Mouse (Mus musculus) kidney, embryonic 15.5 days (tissue): ENCODE data around the gene Eif1ax. TPM values are rescaled to one million over a fixed set of nuclear protein-coding genes. Genes with fewer than 3 reads are reported as not detected.
"Not testable (repeated sequence)": the region's sequence is repeated elsewhere in the genome, so short reads cannot be mapped to it uniquely, and the experiment has no call there.

ENCODE experiments used
- ATAC-seq: fragments of 200-750 bp; cut with Nextera tagmentation; replicated peaks from 2 replicates; pipeline ENCODE4 v1.8.0; 2017; ENCODE audit warnings: moderate TSS enrichment; ENCODE audit not compliant: low FRiP score
- H3K27ac ChIP-seq: fragments of 300-500 bp; sonication (generic); 2 replicates; pipeline ENCODE4 v1.5.1; 2015; ENCODE audit warnings: mild to moderate bottlenecking, inconsistent platforms
- H3K27me3 ChIP-seq: fragments of 300-500 bp; sonication (generic); 2 replicates; pipeline ENCODE4 v1.6.1; 2015; ENCODE audit warnings: inconsistent platforms
- H3K36me3 ChIP-seq: fragments of 300-500 bp; sonication (generic); 2 replicates; pipeline ENCODE4 v1.6.1; 2015; ENCODE audit warnings: inconsistent platforms
- H3K4me1 ChIP-seq: fragments of 300-500 bp; sonication (generic); 2 replicates; pipeline ENCODE4 v1.6.1; 2015; ENCODE audit warnings: inconsistent platforms
- H3K4me2 ChIP-seq: fragments of 300-500 bp; sonication (generic); 2 replicates; pipeline ENCODE4 v1.6.1; 2015; ENCODE audit warnings: moderate library complexity, mild to moderate bottlenecking, inconsistent platforms
- H3K4me3 ChIP-seq: fragments of 300-500 bp; sonication (generic); replicated peaks from 2 replicates; pipeline ENCODE4 v1.5.1; 2015; ENCODE audit warnings: mild to moderate bottlenecking, inconsistent platforms
- H3K9ac ChIP-seq: fragments of 300-500 bp; sonication (generic); 2 replicates; pipeline ENCODE4 v1.6.1; 2015; ENCODE audit warnings: mild to moderate bottlenecking, inconsistent platforms
- H3K9me3 ChIP-seq: fragments of 300-500 bp; sonication (generic); replicated peaks from 2 replicates; pipeline ENCODE4 v1.6.1; 2016; ENCODE audit warnings: inconsistent platforms
- WGBS: fragments of 180-500 bp; shearing (Covaris S2); methylation state at CpG from one replicate; pipeline ENCODE4 v1.1.7; 2015; ENCODE audit warnings: mixed read lengths; 5-methylcytosine and 5-hydroxymethylcytosine counted together
- polyA plus RNA-seq: library from polyadenylated mRNA; unstranded; fragments of >200 nt; fragmentation: Nextera tagmentation; extraction: Ambion mirVana; gene quantifications from 2 replicates; pipeline ENCODE4 v1.2.1, GENCODE M21; 2015

Eif1ax gene
- polyA plus RNA-seq: 132 and 146 TPM in 2 replicates

DNA sequence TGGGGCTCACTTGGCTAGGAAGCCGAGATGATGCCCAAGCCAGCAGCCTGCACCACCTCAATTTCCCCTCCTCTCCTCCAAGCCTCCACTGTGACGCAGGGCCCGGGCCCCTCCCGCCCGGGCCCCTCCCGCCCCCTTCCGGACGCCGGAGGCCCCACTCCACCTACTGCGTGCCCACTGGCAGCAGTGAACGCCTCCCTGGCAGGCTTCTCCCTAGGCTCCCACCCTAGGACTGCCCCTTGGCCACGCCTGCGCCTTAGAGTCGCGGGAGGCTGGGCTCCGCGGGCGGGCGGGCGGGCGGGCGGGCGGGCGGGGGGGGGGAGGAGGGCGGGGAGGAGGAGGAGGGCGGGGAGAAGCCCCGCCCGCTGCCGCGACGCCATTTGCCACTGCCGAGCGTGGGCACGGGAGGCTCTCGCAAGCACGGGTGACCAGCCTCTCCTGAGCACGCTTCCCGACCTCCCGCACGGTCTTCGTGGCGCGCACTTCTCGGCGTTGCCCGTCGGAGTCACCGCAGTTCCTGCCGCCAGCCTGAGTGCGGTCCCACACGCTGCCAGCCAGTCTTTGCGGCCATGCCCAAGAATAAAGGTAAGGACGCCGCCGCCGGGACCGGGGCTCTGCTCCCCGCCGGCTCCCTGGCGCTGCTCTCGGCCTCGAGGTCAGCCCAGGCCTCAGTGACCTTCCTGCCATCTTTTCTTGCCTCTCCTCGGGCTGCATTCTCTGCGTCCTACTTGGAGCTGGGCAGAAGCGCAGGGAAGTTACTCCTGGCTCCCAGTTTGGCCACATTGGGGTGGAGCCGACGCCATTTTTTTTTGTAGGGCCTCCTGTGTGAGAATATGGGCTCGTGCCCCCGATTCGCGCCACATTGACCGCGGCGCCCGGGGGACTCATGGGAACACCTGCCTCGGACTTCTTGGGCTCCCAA, at the start of gene Eif1ax:
Eif1ax (plus strand) TSS at position 348 of the 922 bp plus-strand sequence.
- H3K4me1 ChIP-seq: no peaks in the 10 kb centered on the region
- ATAC-seq: peak; percentile 99
- 28% methylated on average over 56 of the region's 76 CpGs for WGBS
- peak within 1 kb of the TSS; percentile 86 for H3K27ac ChIP-seq
- peak within 1 kb of the TSS; percentile 69 for H3K9ac ChIP-seq
- H3K27me3 ChIP-seq: peaks cover 5% of the 10 kb centered on the region; the same call in 1 of the 2 replicates
- peak within 1 kb of the TSS; percentile 69 for H3K4me3 ChIP-seq
- H3K4me2 ChIP-seq: peak within 1 kb of the TSS; percentile 54
- H3K36me3 ChIP-seq: no peaks in the 10 kb centered on the region
- no peaks in the 10 kb centered on the region for H3K9me3 ChIP-seq

DNA sequence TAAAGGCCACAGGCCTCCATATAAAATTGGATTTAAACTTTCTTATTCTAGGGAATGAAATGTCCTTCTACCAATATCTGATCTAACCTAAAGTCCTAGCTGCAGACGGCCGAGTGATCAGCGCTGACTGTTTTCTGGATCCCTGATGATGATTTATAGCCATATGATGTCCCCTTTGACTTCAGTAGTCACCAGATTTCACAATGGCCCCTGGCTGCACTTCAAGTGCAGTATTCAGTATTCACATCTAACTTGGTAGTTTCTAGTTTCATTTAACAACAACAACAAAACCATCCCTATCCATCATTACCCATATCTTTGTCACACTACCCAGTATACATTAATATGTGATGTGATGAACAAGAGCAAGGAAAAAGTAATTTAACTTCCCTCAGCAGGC, 7.5 kb upstream of the Eif1ax start:
- Histone ChIP-seq H3K36me3 (peaks cover 10% of the 10 kb centered on the region; the same call in 1 of the 2 replicates), H3K4me2 (no peak overlapping the region), H3K9me3 (no peaks in the 10 kb centered on the region), H3K9ac (no peak overlapping the region), H3K4me3 (no peak overlapping the region), H3K4me1 (no peaks in the 10 kb centered on the region), H3K27me3 (0 out of 2 replicates have a peak, but pooled peaks cover 3% of the 10 kb centered on the region), H3K27ac (no peak overlapping the region)
- no peak for ATAC-seq
- whole genome bisulfite sequencing: 79% methylated on average over 3 of the region's 3 CpGs

DNA sequence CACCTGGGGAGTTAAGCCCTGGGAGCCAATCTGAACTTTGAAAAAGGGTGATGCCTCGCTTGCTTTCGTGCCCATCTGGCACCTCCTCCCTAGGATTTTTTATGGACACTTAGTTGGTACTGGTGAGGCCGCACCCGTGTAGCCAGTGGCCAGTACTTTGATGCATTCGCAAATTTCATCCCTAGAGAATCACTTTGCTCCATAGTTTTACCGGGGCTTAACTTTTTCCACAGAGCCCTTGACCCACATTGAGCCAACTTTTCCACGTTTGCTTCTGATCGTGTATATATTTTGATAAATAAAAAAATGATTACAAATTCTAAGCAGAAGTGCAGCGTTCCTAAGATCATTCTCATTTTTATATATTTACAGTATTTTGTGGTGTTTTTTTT, 771 bp downstream of the Eif1ax start:
- H3K9me3 ChIP-seq: no peaks in the 10 kb centered on the region
- H3K27me3 ChIP-seq: peaks cover 5% of the 10 kb centered on the region; the same call in 1 of the 2 replicates
- H3K4me1 ChIP-seq: no peaks in the 10 kb centered on the region
- 28% methylated on average over 9 of the region's 9 CpGs for WGBS
- ATAC-seq: peak; percentile 9; the same call in 1 of the 2 replicates
- H3K27ac ChIP-seq: peak overlapping the region; percentile 86
- peak overlapping the region; percentile 54 for H3K4me2 ChIP-seq
- peak overlapping the region; percentile 69 for H3K9ac ChIP-seq
- H3K36me3 ChIP-seq: peaks cover 5% of the 10 kb centered on the region
- peak overlapping the region; percentile 69 for H3K4me3 ChIP-seq

DNA sequence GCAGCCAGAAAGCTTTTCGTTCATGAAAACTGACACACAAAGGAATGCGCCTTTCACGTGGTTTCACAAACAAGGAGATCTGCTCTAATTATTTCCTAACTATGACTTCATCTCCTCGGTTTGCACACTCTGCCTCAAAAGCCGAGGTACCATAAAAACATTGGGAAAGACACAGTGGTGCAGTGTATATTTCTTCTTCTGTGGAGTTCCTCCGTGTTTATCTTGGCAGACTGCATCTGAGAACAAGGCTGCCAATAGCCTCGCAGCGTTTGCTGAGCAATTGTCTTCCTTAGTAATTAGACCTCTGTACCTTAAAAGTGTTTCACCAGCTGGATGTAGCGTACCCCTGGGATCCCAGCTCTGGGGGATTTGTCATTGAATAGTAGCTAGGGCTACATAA, 15.1 kb downstream of the Eif1ax start:
- 69% methylated on average over 9 of the region's 9 CpGs for WGBS
- ATAC-seq: no peak
- H3K4me2 ChIP-seq: no peak overlapping the region
- H3K4me1 ChIP-seq: no peaks in the 10 kb centered on the region
- peaks cover 36% of the 10 kb centered on the region for H3K36me3 ChIP-seq
- H3K27ac ChIP-seq: no peak overlapping the region
- no peak overlapping the region for H3K9ac ChIP-seq
- 0 out of 2 replicates have a peak, but pooled peaks cover 3% of the 10 kb centered on the region for H3K27me3 ChIP-seq
- H3K4me3 ChIP-seq: no peak overlapping the region
- H3K9me3 ChIP-seq: no peaks in the 10 kb centered on the region

DNA sequence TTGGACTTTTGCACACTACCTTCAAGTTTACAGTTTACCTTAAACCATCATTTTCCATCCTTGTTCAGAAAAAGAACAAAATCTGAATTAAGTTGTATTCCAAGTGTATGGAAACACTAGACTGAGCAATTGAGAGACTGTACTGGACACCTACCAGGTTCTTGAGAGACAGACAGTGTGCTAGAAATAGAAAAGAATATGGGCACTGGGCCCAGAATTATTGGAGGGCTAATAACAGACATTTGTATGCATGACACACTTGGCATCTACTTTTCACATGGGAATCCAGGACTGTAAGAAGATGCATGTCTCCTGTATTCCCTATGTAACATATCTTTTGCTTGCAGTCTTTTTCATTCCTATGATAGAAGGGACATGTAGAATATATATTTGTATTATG, 17.0 kb downstream of the Eif1ax start:
- no peak overlapping the region for H3K27ac ChIP-seq
- no peak overlapping the region for H3K4me3 ChIP-seq
- H3K9ac ChIP-seq: no peak overlapping the region
- H3K9me3 ChIP-seq: no peaks in the 10 kb centered on the region
- no peak overlapping the region for H3K4me2 ChIP-seq
- 0 out of 2 replicates have a peak, but pooled peaks cover 3% of the 10 kb centered on the region for H3K27me3 ChIP-seq
- peaks cover 27% of the 10 kb centered on the region for H3K36me3 ChIP-seq
- no peak for ATAC-seq
- H3K4me1 ChIP-seq: no peaks in the 10 kb centered on the region

DNA sequence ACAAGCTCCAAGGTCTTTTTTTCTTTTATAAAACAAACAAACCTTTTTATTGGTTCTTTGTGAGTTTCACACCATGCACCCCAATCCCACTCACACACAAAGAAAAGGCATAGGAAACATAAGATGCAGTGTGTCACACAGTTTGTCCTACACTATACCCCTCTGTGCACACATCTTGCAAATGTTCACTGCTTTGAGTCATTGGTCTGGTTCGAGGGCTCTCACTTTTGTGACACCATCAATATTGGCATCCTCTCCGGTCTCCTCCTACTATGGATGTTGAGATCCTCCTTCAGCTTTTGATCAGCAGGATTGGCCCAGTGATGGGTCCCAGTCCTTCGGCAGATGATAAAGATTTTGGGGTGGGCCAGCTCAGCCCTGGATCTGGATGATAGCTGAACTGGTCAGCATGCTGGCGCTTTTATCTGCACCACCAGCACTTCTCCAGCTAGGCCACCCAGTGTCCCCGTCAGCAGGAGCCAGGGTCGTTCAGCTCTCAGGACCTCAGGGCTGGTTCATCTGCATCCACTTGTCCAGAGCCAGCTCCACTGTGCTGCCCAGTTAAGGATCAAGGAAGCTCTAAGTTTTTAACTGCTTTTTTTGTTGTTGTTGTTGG, 18.5 kb downstream of the Eif1ax start:
- Histone ChIP-seq H3K4me2 (no peak overlapping the region), H3K9me3 (no peaks in the 10 kb centered on the region), H3K9ac (no peak overlapping the region), H3K27me3 (0 out of 2 replicates have a peak, but pooled peaks cover 3% of the 10 kb centered on the region), H3K4me3 (no peak overlapping the region), H3K27ac (no peak overlapping the region), H3K36me3 (peaks cover 15% of the 10 kb centered on the region; the same call in 1 of the 2 replicates), H3K4me1 (no peaks in the 10 kb centered on the region)
- WGBS: 78% methylated on average over 6 of the region's 6 CpGs
- ATAC-seq: no peak

GRCm38 (mm10) chrX:159391239-159391638, 19.3 kb downstream of the Eif1ax start:
- H3K9ac ChIP-seq: no peak overlapping the region
- no peak overlapping the region for H3K4me3 ChIP-seq
- no peak for ATAC-seq
- peaks cover 8% of the 10 kb centered on the region; the same call in 1 of the 2 replicates for H3K36me3 ChIP-seq
- H3K4me2 ChIP-seq: no peak overlapping the region
- no peak overlapping the region for H3K27ac ChIP-seq
- 0 out of 2 replicates have a peak, but pooled peaks cover 3% of the 10 kb centered on the region for H3K27me3 ChIP-seq
- WGBS: 75% methylated on average over 3 of the region's 3 CpGs
- H3K4me1 ChIP-seq: no peaks in the 10 kb centered on the region
- no peaks in the 10 kb centered on the region for H3K9me3 ChIP-seq

- no peak overlapping the region for H3K4me3 ChIP-seq
- ATAC-seq: no peak
- H3K27ac ChIP-seq: no peak overlapping the region
- no peak overlapping the region for H3K4me2 ChIP-seq
- H3K4me1 ChIP-seq: no peaks in the 10 kb centered on the region
- H3K27me3 ChIP-seq: peaks cover 13% of the 10 kb centered on the region
- WGBS: 25% methylated on average over 4 of the region's 4 CpGs
- H3K9ac ChIP-seq: no peak overlapping the region
- H3K36me3 ChIP-seq: no peaks in the 10 kb centered on the region
- H3K9me3 ChIP-seq: no peaks in the 10 kb centered on the region
Observed at GRCm38 (mm10) chrX:159409253-159409652, 37.3 kb downstream of the Eif1ax start.

- peak; percentile 92 for ATAC-seq
- H3K4me1 ChIP-seq: peaks cover 5% of the 10 kb centered on the region; the same call in 1 of the 2 replicates
- WGBS: 24% methylated on average over 60 of the region's 83 CpGs
- no peaks in the 10 kb centered on the region for H3K36me3 ChIP-seq
- H3K4me3 ChIP-seq: peak within 1 kb of the TSS; percentile 56
- H3K4me2 ChIP-seq: peak within 1 kb of the TSS; percentile 92
- no peaks in the 10 kb centered on the region for H3K9me3 ChIP-seq
- H3K9ac ChIP-seq: peak within 1 kb of the TSS; percentile 14; the same call in 1 of the 2 replicates
- no peak within 1 kb of the TSS for H3K27ac ChIP-seq
- peaks cover 45% of the 10 kb centered on the region for H3K27me3 ChIP-seq
Observed at GRCm38 (mm10) chrX:159414130-159414828, 42.3 kb downstream of the Eif1ax start, which contains the start of gene Map7d2. TSS of gene Map7d2 (plus strand) at chrX:159414572.

DNA sequence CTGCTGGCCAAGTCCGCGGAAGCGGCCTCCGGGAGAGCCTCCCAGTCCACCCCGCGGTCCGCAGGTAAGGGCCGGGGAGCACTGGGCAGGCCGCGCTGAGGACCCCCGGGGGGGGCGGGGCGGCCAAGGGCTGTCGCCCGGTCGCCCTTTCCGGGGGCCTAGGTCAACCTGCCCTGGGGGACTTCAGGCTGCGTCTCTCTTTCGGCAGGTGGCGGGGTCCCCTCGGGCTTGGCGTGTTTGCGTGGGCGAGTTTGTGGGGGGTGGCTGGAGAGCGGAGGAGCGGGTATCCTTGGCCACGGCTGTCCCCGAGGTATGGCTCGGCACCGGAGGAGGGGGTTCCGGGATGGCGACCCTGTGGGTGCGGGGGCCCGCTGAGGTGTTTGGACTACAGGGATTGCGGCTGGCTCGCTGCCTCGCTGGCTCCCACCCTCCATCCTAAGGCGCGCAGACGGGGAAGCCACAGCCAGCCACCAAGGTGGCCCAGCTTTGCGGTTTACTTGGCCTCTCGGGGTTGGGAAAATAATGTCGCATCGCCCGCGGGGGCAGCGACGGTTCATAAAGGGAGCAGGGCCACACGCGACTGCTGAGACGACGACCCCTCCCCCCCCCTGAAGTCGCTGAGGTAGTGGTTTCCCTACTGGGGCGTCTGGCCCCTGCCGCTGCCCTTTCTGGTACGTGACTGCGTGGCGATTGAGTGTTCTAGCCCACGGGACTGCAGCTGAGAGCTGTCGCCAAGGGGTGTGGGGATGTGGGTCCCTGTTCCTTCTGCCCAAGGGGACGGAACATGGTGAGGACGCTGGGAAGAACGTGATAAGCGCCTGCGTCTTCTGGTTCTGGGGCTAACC, 43.1 kb downstream of the Eif1ax start:
- peak overlapping the region; percentile 14; the same call in 1 of the 2 replicates for H3K9ac ChIP-seq
- peak; percentile 70 for ATAC-seq
- WGBS: 22% methylated on average over 57 of the region's 65 CpGs

GRCm38 (mm10) chrX:159430507-159430906, 58.5 kb downstream of the Eif1ax start:
- WGBS: 89% methylated on average over 3 of the region's 3 CpGs
- H3K27ac ChIP-seq: not testable (repeated sequence)

More for the DNA sequence above, 43.1 kb downstream of the Eif1ax start:
- H3K36me3 ChIP-seq: no peaks in the 10 kb centered on the region
- H3K27me3 ChIP-seq: peaks cover 46% of the 10 kb centered on the region
- peak overlapping the region; percentile 56 for H3K4me3 ChIP-seq
- peaks cover 5% of the 10 kb centered on the region; the same call in 1 of the 2 replicates for H3K4me1 ChIP-seq
- peak overlapping the region; percentile 92 for H3K4me2 ChIP-seq
- H3K27ac ChIP-seq: no peak overlapping the region
- H3K9me3 ChIP-seq: no peaks in the 10 kb centered on the region

More at GRCm38 (mm10) chrX:159430507-159430906, 58.5 kb downstream of the Eif1ax start:
- not testable (repeated sequence) for H3K4me1 ChIP-seq, H3K9ac ChIP-seq, H3K4me2 ChIP-seq, H3K9me3 ChIP-seq, ATAC-seq, H3K36me3 ChIP-seq, H3K27me3 ChIP-seq, H3K4me3 ChIP-seq
